Mouse (Mus musculus) spleen, adult 2 months (tissue): Measurements from ENCODE around the gene Opa1.

Experiments
- CTCF ChIP-seq: fragments of 200-500 bp; IDR thresholded peaks from 2 replicates; pipeline ENCODE4 v1.5.1; 2011; ENCODE audit warnings: mild to moderate bottlenecking, inconsistent platforms; ENCODE audit not compliant: insufficient read depth, insufficient read length, insufficient replicate concordance; ENCODE audit errors: extremely low read depth
- POLR2A ChIP-seq: fragments of 200-500 bp; IDR thresholded peaks from 2 replicates; pipeline ENCODE4 v1.6.1; 2011; ENCODE audit warnings: low read depth, low read length, inconsistent platforms

- TF ChIP-seq CTCF (no peak), POLR2A (no peak)
Measured at GRCm38 (mm10) chr16:29605546-29605945, 26.4 kb downstream of the Opa1 start.
